Mouse (Mus musculus) neutrophil, adult 5-6 weeks (primary cell): ENCODE data around the gene Gm2a. TPM values are rescaled to one million over a fixed set of nuclear protein-coding genes. Genes with fewer than 3 reads are reported as not detected.

Experiments used
- ATAC-seq: fragments of 151-379, 151-347 bp; 2 replicates; pipeline ENCODE4 v1.8.0; 2017; ENCODE audit warnings: mild to moderate bottlenecking, moderate TSS enrichment; ENCODE audit not compliant: insufficient number of reproducible peaks, poor library complexity, low FRiP score, severe bottlenecking; ENCODE audit errors: extremely low read depth
- total RNA-seq: library from RNA; stranded (forward); fragments of 200-1000 nt; gene quantifications from 2 replicates; pipeline ENCODE4 v1.2.3, GENCODE M21; 2017

Gene Gm2a
- total RNA-seq, 1 experiment from 2014 or later = 160 TPM

DNA sequence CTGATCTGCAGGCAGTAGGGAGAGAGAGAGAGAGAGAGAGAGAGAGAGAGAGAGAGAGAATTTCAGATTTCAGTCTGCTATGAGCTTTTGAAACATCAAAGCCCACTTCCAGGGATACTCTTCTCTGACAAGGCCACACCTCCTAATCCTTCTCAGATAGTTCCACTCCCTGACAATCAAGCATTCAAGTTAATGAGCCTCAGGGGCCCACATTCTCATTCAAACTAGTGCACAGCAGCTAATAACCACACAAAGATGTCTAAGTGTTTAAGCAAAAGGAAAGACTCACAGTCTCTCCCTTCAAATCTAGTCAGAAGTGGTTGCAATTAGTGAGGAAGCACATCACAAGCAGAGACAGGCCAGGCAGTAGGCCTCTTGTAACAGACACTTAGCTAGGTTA is 22.4 kb downstream of the Gm2a start:
- no peak for ATAC-seq

DNA sequence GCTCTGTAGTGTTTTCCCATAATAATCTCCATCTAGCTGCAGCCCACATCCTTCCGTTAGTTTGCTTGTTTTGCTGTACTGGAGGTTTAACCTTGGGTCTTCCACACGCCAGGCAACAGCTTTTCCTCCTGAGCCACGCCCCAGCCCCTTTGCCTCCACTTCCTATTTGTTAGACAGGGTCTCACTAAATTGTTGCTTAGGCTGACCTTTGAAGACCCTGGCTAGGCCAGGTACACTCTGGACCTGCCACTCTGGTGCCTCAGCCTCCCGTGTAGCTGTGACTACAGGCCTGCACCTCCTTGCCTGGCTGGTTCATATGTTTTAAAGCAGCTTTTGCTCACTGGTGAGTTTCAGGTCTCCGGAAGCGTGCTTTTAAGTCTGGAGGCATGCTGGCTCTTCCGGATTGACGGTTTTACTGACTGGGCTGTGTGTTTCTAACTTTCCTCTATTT is 22.9 kb downstream of the Gm2a start:
- ATAC-seq = peak; percentile 38; the same call in 1 of the 2 replicates

DNA sequence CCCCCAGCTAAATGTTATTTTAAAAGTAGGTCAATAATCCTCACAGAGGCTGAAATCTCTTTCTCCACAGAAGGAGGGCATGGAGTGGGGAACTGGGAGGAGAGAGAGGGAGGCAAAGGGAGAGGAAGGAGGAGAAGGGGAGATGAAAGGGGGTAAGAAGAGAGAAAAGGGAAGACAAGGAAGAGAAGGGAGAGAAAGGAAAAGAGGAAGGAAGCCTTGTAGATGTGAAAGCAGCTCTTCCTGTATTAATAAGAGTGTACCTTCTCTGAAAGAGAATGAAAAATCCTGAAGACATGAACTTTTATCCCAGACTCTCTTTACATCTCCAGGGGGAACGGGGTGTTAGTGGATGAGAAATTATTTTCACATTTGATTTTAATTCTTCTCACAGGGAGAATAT is 23.5 kb downstream of the Gm2a start:
- no peak for ATAC-seq

DNA sequence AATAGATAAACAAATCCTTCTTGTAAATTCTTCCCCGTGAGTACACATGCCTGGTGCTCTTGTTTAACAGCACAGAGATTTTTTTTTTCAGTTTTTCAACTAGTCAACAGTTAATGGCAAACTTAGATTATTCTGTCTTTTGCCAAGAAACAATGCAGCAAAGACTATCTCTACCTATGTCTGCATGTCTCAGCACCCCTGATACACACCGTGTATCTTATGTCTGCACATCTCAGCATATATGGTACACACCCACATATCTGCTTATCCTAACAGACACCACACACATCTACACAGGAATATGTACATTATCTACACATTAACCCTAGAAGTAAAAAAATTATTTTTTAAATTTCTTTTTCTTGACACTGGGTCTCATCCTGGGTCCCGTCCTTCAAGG is 28.7 kb downstream of the Gm2a start:
- no peak for ATAC-seq

DNA sequence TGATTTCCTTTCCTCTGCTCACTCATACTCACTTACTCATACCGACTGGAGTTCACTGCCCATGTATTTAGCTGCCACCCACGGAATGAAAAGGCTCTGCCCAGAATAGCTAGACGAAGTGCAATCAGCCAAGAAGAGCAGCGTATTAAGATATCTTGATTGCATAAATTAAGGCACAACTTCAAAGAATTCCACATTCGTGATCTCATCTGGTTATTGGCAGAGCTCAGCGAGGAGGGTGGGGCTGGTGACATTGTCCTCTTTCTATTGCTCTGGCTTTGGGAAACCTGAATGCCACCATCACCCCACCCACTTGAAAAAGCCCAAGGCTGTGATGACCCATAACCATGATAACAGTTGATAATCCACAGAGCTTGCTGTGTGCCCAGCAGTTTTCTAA is 30.0 kb downstream of the Gm2a start:
- ATAC-seq = no peak

DNA sequence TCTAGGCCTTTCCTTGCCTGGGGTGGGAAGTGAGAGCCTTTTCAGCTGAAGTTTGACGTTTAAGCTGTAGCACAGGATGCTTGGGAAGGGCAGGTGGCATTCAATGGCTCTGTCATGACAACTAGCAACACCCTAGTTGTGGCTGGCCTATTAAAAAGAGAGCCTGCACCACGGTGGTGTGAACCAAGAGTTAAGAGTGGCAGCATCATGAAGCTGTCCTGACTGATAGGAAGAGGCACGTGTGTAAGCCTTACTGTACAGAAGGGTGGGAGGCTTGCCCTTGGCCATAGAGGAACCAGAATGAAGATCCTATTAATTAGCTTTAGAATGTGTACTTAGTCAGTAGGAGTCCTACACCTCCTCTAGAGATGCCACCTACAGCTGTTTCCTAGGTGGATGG is 30.5 kb downstream of the Gm2a start:
- no peak for ATAC-seq

DNA sequence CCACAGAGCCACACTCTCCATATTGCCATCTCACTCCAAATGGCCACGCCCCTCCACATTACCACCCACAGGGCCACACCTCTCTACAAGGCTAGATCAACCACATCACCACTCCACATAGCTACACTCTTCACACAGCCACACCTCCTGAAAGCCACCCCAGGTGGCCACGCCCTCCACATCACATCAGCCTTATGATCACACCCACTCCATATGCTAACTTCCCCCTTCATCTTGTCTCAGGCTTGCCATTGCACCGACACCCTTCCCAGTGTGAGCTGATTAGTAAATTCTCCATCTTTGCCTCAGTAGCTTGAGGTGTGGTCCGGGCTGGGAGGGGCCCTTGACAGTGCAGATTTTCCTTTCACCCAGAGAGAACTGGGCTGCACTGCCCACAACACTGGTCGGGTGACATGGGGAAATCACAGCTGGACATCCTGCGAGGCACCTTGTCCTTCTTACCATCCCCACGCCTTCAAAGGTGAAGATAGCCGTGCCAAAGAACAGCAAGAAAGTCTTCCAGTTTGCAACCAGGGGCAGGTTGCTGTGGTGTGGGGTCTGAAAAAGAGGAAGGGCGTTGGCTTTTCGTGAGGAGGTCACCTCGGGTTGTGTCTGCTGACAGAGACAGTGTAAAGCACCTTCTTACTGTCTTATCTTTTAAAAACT is 33.3 kb downstream of the Gm2a start:
- ATAC-seq = peak; percentile 97

DNA sequence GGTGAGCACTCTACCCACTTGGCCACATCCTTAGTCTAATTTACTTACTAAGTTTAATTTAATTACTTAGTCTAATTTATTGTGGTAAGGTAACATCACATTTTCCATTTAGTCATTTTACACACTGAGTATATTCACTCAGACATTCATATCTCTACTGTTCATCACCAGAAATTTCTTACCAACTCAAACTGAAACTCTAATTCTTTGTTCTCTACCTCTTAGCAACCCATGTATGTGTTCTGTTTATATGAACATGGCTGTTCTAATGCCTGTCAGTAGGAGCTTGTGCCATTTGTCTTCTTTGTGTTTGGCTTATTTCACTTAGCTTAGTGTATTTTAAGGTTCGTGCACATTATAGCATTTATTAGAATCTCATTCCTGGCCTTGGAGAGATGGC is 34.0 kb downstream of the Gm2a start:
- ATAC-seq = no peak

DNA sequence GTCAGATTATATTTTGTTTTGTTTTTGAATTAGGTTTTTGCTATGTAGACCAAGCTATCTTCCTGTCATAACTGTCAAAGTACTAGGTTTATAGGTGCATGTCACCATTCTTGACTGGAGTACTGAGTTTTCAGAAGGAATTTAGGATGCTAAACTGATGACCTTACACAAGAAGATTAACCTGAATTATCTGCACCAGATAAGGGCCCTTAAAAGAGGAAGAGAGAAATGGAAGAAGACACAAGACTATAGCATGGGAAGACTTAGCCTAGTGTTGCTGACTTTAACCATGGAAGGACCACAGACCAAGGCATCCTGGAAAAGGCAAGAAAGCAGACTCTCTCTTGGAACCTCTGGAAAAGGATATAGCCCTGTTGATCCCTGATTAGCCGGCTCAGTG is 35.3 kb downstream of the Gm2a start:
- no peak for ATAC-seq

DNA sequence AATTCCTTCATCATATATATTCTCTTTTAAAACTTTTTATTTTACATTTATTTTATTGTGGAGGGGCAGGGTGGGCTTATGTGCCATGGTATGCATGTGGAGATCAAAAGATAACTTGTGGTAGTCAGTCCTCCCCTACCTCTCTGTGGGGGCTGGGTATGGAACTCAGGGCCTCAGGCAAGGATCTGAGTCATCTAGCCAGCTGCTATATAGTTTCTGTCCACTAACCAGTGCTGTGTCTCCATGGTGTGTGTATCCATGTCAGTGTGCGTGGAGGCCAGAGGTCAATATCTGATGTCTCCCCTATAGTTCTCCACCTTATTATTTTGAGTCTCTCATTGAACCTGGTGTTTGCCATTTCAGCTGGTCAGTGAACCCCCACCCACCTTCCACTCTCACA is 36.5 kb downstream of the Gm2a start:
- no peak for ATAC-seq

DNA sequence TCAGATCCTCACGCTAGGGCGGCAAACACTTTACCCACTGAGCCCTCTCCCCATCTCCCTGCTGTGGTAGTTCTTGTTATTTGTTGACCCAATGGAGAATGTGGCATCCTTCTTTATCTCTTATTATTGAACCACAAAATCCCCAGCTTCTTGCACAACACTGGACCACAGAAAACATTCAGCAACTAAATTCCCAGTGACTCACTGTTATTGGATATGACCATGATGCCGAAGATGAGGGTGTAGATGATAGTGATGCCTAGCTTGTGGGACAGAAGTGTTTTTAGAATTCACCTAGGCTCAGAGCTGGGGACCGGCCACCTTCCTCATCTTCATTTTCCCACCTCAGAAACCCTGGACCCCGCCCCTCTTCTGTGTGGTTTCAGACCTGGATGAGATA is 37.0 kb downstream of the Gm2a start:
- ATAC-seq = no peak

DNA sequence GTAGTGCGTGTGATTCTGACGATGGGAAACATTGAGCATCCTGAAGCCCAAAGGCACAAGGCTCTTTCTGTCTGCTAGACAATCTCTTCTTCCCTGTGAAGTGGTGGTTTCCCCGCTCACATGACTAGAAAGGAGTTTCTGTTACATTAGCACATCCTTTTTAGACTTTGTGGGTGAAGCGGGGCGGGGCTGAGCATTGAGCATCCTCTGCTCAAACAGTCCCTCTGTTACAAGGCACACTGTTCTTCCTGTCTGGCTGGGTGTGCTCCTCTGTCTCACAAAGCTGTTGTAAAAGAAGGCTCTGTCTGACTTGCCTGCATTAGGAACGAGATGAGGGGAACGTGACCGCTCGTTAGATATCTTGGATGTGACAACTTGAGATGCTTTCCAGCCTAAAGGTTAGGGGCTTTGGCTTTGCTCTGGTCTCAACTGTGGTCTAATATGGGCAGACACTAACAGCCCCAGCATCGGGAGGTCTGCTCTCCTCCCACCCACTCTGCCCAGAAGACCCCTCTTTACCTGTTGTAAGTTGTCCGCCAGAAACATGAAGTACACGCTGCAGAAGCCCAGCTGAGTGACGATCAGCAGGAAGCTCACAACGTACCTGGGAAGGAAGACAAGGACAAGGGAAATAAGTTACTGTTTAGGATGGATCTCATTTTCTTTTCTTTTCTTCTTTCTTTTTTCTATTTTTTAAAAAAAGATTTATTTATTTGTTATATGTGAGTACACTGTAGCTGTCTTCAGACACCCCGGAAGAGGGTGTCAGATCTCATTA is 39.0 kb downstream of the Gm2a start:
- ATAC-seq = peak; percentile 92

DNA sequence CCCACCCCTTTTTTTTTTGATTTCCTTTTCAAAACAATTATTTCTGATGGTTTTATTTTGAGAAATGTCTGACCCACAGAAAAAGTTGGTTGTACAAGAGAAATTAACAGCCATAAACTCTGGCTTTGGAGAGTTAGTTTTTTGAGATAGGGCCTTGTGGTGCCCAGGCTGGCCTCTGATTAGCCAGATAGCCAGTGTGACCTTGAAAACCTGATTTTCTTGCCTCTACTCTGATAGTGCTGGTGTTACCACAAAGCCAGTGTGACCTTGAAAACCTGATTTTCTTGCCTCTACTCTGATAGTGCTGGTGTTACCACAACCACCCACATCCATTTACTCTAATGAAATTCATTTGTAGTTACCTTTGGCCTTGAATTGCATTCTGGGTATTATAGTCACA is 39.7 kb downstream of the Gm2a start:
- no peak for ATAC-seq

DNA sequence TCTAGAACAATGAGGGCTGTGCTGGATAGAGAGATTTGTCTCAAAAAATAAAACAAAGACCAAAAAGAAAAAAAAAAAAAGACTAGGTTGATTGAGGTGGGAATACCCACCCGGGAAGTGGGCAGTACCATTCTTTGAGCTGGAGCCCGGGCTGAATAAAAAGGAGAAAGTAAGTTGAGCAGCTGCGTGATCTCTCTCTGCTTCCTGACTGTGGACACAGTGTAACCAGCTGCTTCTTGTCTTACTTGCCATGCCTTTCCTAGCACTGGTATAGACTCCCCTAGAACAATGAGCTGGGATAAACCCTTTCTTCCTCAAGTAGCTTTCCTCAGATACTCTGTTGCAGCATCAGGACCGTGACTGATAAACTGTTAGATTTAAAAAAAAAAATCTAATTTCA is 43.6 kb downstream of the Gm2a start:
- ATAC-seq = no peak

DNA sequence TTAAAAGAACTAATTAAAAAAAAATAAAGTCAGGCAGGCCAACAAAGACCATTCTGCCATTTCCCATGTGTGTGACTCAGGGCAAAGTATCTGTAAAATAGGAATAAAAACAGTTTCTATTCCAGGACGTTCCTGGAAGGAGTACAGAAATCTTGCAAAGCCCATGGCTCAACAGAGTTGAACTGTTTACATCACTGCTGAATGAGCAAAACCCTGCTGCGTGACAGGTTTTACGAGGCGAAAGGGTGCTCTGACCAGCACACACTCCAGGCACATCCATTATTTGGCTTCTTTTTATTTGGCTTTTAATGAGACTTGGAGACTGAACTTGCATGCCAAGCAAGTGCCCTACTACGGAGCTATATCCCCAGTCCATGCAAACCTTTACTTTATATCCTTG is 46.1 kb downstream of the Gm2a start:
- ATAC-seq = no peak

DNA sequence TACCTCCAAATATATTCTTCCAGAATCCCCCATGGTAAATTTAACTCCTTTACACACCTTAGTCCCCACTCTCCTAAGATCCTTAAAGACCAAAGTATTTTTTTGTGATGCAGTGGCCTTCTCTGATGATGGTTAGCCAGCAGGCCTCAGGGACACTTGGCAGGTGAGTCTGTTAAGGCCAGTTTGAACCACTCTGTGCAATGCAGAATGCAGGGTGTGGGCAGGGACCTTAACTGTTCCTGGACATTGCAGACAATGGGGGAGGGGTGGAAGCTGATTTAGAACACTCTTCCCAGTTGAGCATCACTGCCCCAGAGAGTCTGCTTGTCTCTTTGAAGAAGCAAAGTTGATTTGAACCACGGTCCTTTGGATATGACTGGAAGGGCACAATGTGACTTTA is 48.9 kb downstream of the Gm2a start:
- no peak for ATAC-seq

DNA sequence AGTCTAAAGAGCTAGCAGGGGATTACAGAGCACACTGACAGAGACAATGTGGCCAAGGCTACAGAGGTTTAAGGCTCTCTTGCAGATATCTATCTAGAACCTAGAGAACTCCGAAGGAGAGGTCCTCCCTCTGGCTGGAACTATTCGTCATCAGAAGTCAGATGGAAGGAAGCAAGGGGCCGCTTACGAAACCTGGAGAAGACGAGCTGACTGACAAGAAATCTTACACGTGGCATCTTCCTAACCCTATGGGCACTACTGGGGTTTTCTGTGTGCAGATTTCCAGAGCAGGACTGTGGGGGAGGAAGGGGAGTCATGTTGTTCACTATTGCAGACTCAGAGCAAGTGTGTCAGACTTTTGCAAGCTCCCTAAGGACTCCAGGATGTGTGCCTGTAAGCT is 49.5 kb downstream of the Gm2a start:
- ATAC-seq = no peak

DNA sequence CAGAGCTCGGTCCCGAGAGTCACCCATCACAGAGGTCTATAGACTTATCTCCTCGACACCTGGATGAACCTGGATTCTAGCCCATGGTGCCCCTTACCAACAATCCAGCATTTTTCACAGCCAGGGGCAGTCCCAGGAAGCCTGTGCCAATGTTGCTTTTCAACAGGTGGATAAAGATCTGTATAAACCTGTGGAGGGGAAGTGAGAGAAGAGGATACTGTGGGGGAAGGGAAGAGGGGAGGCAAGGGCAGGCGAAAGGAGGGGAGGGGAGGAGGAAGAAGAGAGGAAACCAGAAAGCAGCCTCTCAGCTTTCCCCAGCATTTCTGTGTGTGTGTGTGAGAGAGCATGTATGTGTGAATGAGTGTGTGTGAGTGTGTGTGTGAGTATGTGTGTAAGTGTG is 50.5 kb downstream of the Gm2a start:
- no peak for ATAC-seq

DNA sequence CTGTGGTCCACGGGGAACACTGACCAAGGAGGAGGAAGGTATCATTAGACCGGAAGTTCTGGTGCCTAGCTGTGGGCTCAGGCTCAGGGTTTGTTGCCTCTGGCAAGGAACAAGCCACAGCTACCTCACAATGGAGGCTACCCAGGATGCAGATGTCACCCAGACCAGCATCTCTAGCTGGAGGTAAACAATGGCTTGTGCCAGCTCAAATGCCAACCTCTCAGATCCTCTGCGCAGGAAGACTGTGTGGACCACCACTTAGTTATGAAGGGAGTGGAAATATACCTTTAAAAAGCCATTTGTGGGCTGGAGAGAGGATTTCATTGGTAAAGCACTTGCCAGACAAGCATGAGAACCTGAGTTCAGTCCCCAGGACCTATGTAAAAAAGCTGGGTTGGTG is 53.7 kb downstream of the Gm2a start, which contains the start of gene Slc36a3:
Gene Slc36a3, minus strand, starts transcription at position 101 of the 400 bp plus-strand sequence.
- ATAC-seq = no peak

DNA sequence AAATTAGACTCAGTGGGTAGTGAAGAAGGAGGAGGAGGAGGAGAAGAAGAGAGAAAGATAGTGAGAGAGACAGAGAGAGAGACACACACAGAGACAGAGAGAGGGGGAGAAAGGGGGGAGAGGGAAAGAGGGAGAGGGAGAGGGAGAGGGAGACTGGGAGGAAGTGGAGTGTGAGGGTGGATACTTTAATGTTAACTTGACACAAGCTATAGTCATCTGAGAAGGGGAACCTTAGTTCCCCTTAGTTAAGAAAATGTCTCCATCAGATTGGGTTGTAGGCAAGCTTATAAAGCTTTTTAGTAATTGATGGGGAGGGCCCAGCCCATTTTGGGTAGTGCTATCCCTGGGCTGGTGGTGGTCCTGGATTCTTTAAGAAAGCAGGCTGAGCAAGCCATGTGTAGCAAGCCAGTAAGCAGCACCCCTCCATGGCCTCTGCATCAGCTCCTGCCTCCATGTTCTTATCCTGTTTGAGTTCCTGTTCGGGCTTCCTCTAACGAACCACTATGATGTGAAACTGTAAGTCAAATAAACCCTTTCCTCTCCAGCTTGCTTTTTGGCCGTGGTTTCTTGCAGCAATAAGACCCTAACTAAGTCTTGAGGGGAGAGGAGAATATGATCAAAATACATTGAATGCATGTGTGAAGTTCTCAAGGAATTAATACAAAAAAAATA is 56.6 kb downstream of the Gm2a start:
- no peak for ATAC-seq
